Mouse (Mus musculus) liver, postnatal 0 days (tissue): ENCODE results near the gene Zfp791.

ENCODE experiments used
- CTCF ChIP-seq: sonication (generic); IDR thresholded peaks from 2 replicates; pipeline ENCODE4 v1.5.1; 2016; ENCODE audit warnings: antibody characterized with exemption, low read depth
- EP300 ChIP-seq: IDR thresholded peaks from 2 replicates; pipeline ENCODE4 v1.6.1; 2016; ENCODE audit warnings: antibody characterized with exemption, low read depth, mild to moderate bottlenecking

GRCm38 (mm10) chr8:85086238-85086637 lies 36.7 kb downstream of the Zfp791 start:
- TF ChIP-seq CTCF (peak; percentile 37; the same call in 1 of the 2 replicates), EP300 (no peak)
